Mouse (Mus musculus) kidney, adult 8-10 months (tissue): Measurements from ENCODE around the gene Cers5.

Experiments used
- DNase-seq, 2 experiments: peaks; one replicate each; pipeline ENCODE4 v3.0.0; 2022

The Cers5 gene

DNA sequence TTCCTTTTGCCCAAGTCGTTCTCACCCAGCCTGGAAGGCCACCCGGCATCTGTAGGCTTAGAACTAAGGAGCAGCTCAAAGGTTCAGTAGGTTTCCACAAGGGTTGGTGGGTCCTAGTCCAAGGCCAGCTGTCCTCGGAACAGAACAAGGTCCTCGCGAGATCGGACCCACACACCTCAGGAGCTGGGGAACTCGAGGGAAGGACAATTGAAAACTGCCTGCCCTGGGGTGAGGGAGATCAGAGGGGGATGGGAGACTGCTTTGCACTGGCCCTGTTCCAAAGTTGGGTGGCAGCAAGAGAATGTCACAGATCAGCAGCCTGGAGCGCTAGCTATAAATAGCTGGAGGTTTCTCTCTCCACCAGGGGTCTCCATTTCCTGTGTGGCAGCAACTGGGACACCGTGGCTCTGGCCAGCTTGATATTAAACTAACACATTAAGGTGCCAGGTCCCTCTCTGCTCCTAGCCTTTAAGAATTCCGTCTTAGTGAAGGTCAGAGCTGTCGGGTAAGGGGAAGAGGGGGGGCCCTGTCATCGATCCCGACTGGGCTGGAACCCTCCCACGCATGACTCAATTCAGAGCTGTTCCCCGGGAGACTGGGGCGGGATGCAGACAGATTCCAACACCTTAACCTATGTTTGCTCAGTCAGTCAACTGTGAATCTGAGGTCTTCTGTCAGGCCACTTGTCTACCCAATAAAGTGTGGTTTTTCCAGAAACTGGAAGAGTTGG lies 48.2 kb downstream of the Cers5 start:
- DNase-seq = peak; percentile 85 to 88

DNA sequence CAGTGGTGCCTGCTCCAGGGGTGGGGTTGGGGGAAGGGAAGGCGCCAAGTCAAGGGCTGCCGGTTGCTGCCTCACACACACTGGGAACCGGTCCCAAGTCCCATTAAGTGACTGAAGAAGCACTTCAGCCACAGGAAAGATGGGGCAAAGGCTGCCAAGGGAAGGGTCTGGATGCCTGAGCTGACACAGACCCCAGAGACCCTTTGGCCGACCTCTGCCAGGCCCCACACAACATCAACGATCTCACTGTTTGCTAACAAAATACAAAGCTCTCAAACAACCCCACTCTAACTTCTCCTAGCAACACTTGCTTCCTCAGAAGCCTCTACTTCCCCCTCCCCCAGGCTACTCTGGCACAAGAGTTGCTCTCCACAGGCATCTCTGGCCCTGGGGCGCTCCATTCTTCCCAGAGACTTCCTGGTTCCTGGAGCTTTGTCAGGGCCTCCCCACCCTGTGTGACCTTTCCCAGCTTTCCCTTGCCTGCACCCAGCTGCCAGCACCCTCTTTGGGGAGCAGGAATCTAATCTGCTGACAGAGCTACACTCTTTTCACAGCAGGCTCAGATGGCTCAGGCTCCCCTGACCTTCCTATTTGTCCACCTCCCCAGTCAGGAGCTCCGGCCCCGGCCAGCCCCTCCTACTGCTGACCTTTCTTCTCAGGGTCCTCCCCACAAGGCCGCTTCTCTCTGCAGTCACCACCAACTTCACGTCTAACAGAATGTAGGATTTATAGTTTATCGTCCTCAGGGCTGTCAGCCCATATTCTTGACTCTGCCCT lies 49.0 kb downstream of the Cers5 start:
- peak; percentile 69 to 74 for DNase-seq

DNA sequence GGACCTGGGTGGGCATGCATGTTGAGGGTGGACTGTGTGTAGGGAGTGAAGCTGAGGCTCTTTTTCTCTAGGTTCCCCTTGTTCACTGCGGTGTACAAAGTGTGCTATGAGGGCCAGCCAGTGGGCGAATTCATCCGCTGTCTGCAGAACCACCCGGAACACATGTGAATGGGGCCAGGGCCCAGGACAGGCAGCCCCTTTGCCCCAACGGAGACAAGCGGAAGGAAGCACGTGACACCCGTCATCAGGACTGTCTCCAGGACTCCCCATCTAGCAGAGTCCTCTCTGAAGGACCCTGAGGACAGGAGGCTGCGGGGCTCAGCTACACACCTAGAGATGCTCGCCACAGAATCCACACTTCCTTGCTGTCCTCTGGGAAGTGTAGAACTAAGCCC lies 49.6 kb downstream of the Cers5 start:
- no peak for DNase-seq

DNA sequence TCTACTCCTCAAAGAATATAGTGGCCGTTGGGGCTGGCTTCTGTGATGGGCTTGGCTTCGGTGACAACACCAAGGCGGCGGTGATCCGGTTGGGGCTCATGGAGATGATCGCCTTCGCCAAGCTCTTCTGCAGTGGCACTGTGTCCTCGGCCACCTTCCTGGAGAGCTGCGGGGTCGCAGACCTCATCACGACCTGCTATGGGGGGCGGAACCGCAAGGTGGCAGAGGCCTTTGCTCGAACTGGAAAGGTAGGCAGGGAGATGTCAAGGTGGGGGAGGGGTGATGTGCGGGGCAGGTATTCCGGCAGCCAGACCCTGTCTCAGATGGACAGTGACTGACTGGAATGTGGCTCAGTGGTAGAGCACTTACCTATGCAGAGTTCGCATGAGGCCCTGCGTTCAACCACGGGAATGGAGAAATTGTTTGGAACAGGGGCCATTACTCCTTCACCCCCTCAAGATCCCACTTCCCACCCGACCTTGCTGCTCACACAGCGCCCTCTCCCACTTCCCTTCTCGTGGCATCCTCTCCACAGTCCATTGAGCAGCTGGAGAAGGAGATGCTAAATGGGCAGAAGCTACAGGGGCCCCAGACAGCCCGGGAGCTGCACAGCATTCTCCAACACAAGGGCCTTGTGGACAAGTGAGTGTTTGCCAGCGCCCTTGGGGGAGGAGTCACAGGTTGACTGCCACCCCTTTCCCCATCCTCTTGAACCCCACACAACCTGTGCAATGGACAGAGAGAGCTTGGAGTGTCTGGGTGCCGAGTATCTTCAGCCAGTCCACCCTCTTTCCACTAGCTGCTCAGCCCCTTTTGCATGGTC lies 50.6 kb downstream of the Cers5 start:
- DNase-seq = no peak

DNA sequence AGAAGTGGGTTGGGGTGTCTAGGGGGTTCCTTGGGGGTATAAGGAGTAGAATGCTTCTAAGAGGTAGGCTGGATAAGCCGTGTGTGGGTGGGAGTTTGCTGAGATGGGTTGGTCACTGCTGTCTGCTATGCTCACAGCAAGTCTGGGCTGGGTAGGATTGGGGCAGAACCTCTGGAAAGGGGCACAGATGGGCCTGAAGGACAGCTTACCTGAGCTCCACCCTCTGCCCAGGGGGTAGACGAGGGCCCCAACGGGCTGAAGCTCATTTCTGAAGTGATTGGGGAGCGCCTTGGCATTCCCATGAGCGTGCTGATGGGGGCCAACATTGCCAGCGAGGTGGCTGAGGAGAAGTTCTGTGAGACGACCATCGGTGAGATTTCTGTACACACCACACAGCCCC lies 52.8 kb downstream of the Cers5 start:
- DNase-seq = no peak

DNA sequence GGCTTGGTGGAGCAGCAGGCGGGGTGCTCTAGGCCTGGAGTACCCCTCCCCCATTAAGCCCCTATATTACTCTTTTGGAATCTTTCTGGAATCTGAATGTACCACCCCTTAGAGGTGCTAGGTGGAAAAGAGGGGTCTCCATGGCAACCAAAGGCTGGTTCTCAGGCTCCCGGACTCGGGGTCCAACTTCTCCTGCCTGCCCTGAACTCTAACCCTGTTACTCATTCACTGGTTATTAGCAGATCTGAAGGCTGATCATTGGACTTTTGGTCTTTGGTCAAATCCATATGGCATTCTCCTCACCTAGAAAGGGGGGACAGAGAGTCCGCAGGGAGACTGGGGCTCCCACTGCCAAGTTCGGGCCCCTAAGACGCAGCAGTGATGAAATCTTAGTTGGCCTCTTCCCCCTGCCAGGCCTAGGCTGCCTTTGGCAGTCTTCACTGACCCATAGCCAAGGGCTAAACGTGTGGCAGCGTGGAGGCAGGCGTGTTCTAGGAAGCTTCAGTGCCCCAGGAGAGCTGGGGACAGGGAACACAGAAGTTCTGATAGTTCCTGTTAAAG lies 54.1 kb downstream of the Cers5 start:
- DNase-seq = peak; percentile 69 to 88

DNA sequence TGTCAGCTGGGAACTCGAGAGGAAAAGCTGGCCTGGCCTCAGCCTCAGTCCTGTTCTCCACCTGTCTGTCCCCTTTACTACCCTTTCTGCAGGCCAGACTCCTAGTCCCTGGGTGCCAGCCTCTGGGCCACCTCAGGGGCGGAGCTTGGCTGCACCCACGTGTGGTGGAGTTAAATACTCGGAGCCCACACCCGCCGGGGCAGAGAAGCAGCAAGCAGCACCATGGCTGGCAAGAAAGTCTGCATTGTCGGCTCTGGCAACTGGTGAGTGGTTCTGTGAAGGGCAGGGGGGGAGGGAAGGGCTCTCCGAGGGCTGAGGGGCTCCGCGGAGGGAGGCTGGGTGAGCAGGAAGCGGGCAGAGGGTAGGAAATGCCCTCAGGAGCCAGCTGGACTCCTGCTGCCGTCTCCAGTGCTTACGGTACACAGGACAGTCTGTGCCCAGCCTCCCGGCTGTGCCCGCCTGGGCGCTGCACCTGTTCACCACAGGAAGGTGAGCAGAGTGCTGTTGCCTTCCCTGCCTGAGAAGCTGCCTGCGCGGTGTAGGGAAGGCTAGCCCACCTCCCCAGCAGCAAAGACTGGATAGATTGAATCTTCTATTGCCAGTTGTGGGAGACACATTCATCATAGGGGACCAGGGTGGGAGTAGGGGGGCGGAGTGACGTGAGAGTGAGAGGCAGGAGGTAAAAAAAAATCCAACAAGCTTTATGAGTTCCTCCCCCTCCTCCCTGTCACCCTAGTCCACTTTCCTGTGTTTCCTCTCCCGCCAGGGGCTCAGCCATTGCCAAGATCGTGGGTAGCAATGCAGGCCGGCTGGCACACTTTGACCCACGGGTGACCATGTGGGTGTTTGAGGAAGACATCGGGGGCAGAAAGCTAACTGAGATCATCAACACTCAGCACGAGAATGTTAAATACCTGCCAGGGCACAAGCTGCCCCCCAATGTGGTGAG lies 55.0 kb downstream of the Cers5 start, which contains the start of gene Gpd1:
TSS of gene Gpd1 (plus strand) at position 130 of the 949 bp plus-strand sequence.
- peak; percentile 85 to 87 for DNase-seq

DNA sequence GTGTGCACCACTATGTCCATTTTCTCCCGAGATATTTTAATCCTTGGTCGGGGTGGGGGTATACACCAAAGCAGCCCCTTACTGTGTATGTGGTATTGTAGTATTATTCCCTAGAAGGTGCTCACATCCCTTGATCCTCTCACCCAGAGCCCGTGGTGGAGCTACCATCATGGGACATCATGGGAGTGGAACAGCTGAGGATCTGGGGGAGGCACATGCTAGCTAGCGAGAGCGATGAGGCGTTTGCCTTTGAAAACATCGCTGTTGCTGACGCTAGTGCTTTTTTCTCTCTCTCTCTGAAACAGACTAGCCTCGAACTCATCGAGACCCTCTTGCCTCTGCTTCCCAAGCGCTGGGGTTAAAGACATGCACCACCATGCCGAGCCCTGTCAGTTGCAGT lies 55.9 kb downstream of the Cers5 start:
- DNase-seq = no peak

DNA sequence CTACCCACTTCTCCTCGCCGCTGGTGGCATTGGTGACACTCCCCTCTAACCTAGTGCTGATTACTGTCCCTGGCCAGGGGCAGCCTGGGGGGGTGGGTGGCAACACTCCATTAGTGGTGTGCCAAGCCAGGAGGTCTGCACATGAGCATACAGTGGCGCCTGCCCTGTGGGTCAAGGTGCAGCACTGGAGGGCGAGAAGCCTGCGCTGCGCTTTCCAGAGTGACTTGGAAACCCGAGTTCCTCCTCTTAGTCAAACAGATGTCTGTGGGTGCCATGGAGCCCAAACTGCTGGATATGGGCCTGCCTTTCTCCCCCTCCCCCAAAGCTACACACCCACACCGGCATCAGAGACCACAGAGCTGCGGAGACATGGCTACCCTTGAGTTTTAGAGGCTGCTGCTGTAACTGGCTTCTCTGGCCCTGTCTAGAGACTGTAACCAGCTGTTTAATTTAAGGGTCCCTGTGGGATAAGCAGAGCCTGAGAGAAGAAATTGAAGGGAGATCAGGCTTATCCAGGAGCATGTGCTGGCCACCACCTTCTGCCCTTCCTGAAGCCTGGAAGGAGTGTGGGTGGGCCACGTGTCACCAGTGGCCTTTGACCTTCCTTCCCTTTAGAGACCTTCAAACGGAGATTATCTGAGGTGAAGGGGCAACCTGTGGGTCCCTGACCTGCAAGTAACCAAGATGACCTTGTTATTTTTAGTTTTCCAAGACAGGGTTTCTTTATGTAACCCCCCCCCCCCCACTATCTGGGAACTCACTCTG lies 56.5 kb downstream of the Cers5 start:
- peak; percentile 73 to 77 for DNase-seq

DNA sequence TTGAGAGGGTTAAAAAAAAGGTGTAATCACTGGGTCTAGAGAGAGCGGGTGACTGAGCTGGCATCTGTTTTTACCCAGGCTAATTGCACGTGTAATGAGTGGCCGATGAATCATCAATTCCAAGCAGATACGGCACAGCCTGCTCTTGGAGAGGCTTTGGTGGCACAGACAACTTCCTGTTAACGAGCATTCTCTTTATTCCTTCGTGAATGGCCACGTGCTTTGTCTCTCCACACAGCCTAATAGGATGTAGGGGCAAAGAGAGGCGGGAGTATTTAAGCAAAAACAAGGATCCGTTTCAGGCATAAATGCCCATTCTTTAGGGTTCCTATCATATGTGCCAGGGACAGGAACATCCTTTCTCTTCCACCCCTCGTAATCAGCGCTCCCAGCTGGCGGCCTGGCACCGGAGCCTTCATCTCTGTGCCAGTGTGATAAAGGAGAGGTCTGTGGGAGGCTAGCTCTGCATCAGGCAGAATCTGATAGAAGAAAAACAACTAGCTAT lies 57.3 kb downstream of the Cers5 start:
- DNase-seq = no peak

DNA sequence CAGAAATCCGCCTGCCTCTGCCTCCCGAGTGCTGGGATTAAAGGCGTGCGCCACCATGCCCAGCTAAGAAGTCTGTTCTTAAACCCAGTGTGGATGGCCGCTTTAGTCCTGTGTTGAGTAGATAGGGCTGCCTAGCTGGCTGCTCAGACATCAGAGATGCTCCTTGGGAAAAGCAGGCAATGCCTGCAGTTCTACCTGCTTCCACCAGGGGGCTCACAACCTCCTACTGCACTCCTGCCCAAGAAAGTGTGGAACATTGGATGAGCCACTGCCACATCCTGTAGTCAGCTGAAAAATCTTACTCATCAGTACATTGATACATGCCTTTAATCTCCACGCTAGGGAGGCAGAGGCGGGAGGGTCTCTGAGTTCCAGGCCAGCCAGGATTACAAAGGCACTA lies 57.8 kb downstream of the Cers5 start:
- DNase-seq = peak; percentile 78 to 86

DNA sequence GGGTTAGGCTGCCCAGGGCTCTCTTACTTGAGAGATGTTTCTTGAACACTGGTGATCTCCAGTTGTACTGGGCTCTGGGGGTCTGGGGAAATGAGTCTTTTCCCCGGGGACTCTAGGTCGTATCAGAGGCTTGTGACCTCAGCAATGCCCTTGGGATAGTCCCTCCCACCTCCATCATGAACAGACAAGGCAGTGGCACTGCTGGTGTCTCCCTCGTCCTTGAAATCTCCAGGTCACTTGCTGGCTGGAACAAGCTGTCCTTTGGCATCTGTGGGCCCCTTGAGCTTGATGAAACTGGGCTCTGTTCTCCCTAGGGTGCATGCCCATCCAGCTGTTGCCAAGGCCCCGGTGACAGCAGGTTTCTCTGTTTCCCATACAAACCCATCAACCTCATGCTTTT lies 58.5 kb downstream of the Cers5 start:
- no peak for DNase-seq

DNA sequence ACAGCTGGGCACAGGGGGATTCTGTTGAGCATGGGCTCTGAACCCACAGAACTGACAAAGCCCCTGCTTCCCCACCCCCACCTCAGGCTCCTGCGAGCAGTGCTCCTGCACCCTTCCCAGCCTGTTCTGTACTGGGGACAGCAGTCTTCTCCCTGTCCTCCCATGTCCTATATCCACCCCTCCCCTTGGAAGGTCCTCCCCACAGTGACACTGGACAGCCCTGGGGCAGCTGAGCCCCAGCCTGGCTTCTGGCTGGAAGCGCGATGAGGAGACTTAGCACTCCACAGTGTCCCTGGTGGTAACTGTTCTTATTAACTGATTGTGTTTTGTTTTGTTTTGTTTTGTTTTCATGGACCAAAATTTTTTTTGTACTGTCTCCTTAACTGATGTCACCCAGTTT lies 59.1 kb downstream of the Cers5 start:
- DNase-seq = no peak

DNA sequence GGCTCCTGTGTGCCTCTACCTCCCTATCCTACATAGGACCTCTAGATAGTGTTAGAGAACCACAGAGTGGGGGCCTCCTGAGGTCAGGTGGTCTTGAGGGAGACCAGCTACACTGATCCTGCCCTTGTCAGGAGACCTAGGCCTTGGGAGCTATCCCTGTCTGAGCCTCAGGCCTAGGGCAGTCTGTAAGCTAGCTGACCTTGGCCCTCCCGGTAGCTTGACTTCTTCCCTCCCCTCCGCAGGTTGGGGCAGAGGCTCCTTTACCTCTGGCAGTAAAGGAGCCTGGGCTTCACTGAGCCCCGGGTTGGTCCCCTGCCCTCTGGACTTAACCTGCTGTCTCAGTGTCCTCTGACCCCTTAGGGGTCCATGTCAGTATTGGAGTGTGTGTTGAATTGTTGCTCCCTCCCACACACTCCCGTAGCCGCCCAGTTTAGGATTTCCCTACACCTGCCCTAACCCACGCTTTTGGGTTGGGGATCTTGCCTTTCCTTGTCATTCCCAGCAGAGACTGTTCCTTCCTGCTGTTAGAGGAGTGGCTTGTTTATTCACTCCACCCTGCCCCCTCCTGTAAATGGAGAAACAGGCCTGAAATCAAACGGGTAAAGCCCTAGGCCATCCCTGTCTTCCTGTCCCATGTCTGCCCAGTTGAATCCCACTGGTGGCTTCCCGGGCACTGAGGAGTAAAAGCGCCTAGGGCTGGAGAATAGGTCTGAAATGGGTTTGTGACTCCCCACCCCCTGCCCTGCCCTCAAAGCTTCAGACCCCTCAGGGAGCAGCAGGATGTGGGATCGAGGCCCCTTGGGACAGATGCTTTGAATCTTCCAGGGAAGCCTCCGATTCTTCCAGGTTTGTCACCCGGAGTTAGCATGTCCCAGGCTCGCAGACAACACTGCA lies 59.8 kb downstream of the Cers5 start:
- DNase-seq = no peak

DNA sequence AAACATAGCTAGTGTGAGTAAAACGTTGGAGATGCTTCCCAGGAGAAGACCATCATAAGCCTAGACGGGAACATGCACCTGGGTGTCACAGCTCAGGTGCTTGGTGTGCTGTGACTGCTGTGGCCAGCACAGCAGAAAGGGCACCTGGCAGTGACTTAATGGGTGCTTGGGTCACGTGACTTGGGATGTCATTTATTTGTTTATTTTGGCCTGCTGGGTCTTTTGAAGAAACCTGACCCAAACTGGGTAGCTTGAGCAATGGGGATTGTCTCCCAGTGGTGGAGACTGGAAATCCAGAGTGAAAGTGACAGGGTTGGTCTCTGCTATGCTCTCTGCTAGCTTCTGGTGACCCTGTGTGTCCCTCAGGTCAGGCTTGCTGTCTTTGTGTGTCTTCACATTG lies 61.2 kb downstream of the Cers5 start:
- no peak for DNase-seq

DNA sequence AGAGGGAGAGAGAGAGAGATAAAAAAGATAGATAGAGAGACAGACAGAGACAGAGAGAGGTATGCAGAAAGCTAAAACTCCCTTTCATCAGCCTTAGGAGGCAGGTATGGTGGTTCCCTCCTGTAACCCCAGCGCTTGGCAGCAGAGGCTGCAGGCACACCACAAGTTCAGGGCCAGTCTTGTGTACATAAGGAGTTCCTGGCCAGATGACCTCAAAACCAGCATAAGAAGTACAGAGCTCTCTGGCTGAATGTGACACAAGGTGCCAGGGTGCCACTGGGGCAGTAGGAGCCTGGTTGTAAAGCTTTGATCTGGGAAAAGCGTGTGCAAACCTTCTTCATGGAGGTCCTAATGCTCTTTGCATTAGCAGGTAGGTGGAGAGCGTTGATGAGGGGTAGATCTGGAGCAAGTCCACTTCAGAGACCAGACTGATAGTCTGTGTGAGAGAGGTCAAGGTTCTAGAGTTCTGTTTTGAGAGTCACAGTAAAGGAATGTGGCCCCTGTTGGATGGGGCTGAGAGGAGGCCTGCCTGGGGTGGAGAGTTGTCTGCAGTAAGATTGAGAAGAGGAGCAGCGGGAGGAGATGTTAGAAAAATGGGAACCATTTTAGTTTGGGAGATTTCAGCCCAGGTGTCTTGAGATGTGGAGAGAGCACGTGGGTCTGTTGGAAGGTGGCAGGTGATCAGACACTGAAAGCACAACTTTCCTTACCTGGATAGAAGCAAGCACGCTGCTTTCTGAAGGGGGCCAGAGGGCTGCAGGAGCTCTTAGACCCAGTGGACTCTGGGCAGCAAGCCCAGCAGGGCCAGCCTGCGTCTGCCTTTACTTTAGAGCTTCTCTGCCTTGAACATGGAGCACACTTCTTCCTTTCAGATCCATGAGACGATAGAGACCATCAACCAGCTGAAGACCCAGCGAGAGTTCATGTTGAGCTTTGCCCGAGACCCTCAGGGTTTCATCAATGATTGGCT lies 62.2 kb downstream of the Cers5 start:
- DNase-seq = no peak

DNA sequence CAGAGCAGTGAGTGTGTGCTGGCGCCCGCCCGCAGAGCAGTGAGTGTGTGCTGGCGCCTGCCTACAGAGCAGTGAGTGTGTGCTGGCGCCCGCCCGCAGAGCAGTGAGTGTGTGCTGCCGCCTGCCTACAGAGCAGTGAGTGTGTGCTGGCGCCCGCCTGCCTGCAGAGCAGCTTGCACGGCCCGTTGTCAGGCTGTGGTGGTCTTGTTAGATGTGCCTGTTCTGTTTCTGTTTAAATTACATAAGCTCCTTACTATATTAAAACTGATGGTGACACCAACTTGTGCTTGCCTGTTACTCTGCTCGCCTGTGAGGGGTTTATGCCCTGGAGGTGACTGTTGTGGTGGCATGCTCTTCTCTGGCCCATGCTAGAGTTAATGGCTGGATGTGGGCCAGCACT lies 64.5 kb downstream of the Cers5 start:
- no peak for DNase-seq

DNA sequence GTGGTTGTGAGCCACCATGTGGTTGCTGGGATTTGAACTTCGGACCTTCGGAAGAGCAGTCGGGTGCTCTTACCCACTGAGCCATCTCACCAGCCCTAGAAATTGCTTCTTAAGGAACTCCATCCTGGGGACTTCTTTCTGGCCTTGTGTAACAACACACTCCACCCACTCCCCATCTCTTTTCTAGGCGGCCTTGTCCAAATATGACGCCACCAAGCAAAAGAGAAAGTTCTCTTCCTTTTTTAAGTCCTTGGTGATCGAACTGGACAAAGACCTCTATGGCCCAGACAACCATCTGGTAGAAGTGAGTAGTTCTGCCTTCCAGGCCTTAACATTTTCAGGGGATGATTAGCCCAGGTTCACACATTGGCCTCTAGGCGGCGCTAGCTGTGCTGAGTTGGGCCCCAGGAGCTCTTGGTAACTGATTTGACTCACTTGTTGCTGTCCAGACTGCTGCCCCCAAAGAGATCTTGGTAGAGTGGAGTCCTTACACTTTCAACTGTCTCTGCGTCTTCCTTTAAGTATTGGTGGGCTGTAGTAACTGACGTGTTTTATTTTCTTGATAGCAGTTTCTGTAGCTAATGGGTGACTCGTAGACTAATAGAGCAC lies 67.1 kb downstream of the Cers5 start, which contains the start of gene Gm17349:
TSS of gene Gm17349 (minus strand) at position 51 of the 609 bp plus-strand sequence.
- peak in 1 of 2 experiments; percentile 68 for DNase-seq
